Mouse (Mus musculus): ENCODE data around the gene H2-Q4. TPM values are rescaled to one million over a fixed set of nuclear protein-coding genes. Genes with fewer than 3 reads are reported as not detected.

H2-Q4 gene
- polyA plus RNA-seq (2017; shearing (Covaris generic)): 10 to 100 TPM; 45.4 to 61.9 TPM

DNA sequence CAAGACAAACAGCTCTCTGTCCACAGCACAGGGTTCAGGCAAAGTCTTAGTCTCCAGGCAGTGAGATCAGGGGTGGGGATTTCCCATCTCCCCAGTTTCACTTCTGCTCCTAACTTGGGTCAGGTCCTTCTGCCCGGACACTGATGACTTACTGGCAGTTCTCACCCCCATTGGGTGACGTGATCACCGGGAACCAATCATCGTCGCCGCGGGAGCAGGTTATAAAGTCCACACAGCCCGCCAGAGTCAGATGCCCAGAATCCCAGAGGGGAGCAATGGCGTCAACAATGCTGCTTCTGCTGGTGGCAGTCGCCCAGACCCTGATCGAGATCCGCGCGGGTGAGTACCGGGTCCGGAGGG is at the start of gene H2-Q4:
H2-Q4 (plus strand) TSS at position 249 of the 360 bp plus-strand sequence.

DNA sequence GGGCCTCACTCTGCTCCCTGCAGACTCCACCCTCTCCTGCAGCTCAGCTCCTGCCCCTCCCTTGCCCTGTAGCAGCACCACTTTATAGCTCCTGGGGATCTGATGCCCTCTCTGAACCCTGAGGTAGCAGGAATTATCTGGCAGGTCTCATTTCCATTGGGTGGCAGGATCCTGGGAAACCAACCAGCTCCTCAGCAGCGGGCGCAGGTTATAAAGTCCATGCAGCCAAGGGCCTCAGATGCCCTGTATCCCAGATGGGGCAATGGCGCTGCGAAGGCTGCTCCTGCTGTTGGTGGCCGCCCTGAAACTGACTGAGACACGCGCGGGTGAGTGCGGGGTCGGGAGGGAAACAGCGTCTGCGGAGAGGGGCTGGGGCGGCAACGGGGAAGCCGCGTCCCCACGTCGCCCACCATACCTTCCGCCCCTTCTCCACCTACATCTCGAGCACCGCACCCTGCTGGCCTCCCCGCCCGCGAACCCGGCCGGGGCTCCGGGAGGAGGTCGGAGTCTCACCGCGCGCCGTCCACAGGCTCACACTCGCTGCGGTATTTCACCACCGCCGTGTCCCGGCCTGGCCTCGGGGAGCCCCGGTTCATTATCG is 37.2 kb upstream of the H2-Q4 start, which contains the start of gene H2-Q2:
H2-Q2 (plus strand) TSS at position 172 of the 601 bp plus-strand sequence.

DNA sequence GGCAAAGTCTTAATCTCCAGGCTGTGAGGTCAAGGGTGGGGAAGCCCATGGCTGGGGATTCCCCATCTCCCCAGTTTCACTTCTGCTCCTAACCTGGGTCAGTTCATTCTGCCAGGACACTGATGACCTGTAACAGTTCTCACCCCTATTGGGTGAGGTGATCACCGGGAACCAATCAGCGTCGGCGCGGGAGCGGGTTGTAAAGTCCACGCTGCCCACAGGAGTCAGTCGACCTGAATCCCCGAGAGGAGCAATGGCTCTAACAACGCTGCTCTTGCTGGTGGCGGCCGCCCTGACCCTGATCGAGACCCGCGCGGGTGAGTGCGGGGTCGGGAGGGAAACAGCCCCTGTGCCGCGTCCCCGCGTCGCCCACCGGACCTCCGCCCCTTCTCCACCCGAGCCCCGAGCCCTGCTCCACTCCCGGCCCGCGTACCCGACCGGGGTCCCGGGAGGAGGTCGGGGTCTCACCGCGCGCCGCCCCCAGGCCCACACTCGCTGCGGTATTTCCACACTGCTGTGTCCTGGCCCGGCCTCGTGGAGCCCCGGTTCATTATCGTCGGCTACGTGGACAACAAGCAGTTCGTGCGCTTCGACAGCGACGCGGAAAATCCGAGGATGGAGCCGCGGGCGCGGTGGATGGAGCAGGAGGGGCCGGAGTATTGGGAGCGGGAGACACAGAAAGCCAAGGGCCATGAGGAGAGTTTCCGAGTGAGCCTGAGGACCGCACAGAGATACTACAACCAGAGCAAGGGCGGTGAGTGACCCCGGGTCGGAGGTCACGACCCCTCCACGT is 45.4 kb downstream of the H2-Q4 start, which contains the start of gene H2-Q6:
H2-Q6 (plus strand) TSS at position 227 of the 793 bp plus-strand sequence.

Other genes starting within 250 kb of the H2-Q4 start
- gene Apom, start 247.6 kb upstream of the H2-Q4 start, polyA plus RNA-seq (2017; shearing (Covaris generic)): under 1 TPM; 0.28 to 0.37 TPM
- 10 to 100 TPM; 61.6 to 63.2 TPM for gene Bag6, start 244.4 kb upstream of the H2-Q4 start, polyA plus RNA-seq (2017; shearing (Covaris generic))
- 10 to 100 TPM; 33.4 to 33.5 TPM for gene Prrc2a, start 214.7 kb upstream of the H2-Q4 start, polyA plus RNA-seq (2017; shearing (Covaris generic))
- gene Aif1, start 203.5 kb upstream of the H2-Q4 start, polyA plus RNA-seq (2017; shearing (Covaris generic)): 10 to 100 TPM in 1 of 2 experiments, 1 to 10 TPM in 1; 5.5 to 18.3 TPM
- gene Lst1, start 191.2 kb upstream of the H2-Q4 start, polyA plus RNA-seq (2017; shearing (Covaris generic)): 10 to 100 TPM in 1 of 2 experiments, 1 to 10 TPM in 1; 8.9 to 14.6 TPM
- gene Ltb, start 185.2 kb upstream of the H2-Q4 start, polyA plus RNA-seq (2017; shearing (Covaris generic)): 1,000 to 10,000 TPM; 1,461 to 1,672 TPM
- 10 to 100 TPM; 27.9 to 30.5 TPM for gene Tnf, start 177.6 kb upstream of the H2-Q4 start, polyA plus RNA-seq (2017; shearing (Covaris generic))
- 100 to 1,000 TPM in 1 of 2 experiments, 10 to 100 TPM in 1; 94.1 to 110 TPM for gene Lta, start 174.3 kb upstream of the H2-Q4 start, polyA plus RNA-seq (2017; shearing (Covaris generic))
- 1 to 10 TPM in 1 of 2 experiments, not detected in 1; 1.2 TPM for gene Gm16181, start 158.8 kb upstream of the H2-Q4 start, polyA plus RNA-seq (2017; shearing (Covaris generic))
- gene Atp6v1g2, start 146.0 kb upstream of the H2-Q4 start, polyA plus RNA-seq (2017; shearing (Covaris generic)): 1 to 10 TPM; 4.2 to 9.7 TPM
- 10 to 100 TPM; 20.6 to 22.5 TPM for gene Nfkbil1, start 143.8 kb upstream of the H2-Q4 start, polyA plus RNA-seq (2017; shearing (Covaris generic))
- gene Ddx39b, start 137.9 kb upstream of the H2-Q4 start, polyA plus RNA-seq (2017; shearing (Covaris generic)): 100 to 1,000 TPM; 227 to 243 TPM
- gene H2-D1, start 116.9 kb upstream of the H2-Q4 start, polyA plus RNA-seq (2017; shearing (Covaris generic)): 1,000 to 10,000 TPM; 4,556 to 6,565 TPM
- gene H2-Q1, start 59.2 kb upstream of the H2-Q4 start, polyA plus RNA-seq (2017; shearing (Covaris generic)): under 1 TPM in 1 of 2 experiments, not detected in 1; 0.64 TPM
- 10 to 100 TPM; 10.9 to 18.5 TPM for gene H2-Q2, start 37.4 kb upstream of the H2-Q4 start, polyA plus RNA-seq (2017; shearing (Covaris generic))
- gene H2-Q6, start 45.2 kb downstream of the H2-Q4 start, polyA plus RNA-seq (2017; shearing (Covaris generic)): 100 to 1,000 TPM; 448 to 693 TPM
- 1,000 to 10,000 TPM; 1,586 to 2,503 TPM for gene H2-Q7, start 59.5 kb downstream of the H2-Q4 start, polyA plus RNA-seq (2017; shearing (Covaris generic))
- 10 to 100 TPM; 13.2 to 21.8 TPM for gene H2-Q10, start 90.5 kb downstream of the H2-Q4 start, polyA plus RNA-seq (2017; shearing (Covaris generic))
- gene Pou5f1, start 126.4 kb downstream of the H2-Q4 start, polyA plus RNA-seq (2017; shearing (Covaris generic)): not detected
- 10 to 100 TPM; 31.6 to 32.0 TPM for gene Tcf19, start 137.2 kb downstream of the H2-Q4 start, polyA plus RNA-seq (2017; shearing (Covaris generic))
- 1 to 10 TPM; 7.6 to 8.0 TPM for gene Cchcr1, start 137.5 kb downstream of the H2-Q4 start, polyA plus RNA-seq (2017; shearing (Covaris generic))
- gene Psors1c2, start 153.6 kb downstream of the H2-Q4 start, polyA plus RNA-seq (2017; shearing (Covaris generic)): not detected
- under 1 TPM in 1 of 2 experiments, not detected in 1; 0.12 TPM for gene Cdsn, start 172.5 kb downstream of the H2-Q4 start, polyA plus RNA-seq (2017; shearing (Covaris generic))
- gene 2300002M23Rik, start 187.8 kb downstream of the H2-Q4 start, polyA plus RNA-seq (2017; shearing (Covaris generic)): under 1 TPM in 1 of 2 experiments, not detected in 1; 0.12 TPM
- not detected for gene Sfta2, start 221.9 kb downstream of the H2-Q4 start, polyA plus RNA-seq (2017; shearing (Covaris generic))
- not detected for gene Gm9573, start 247.0 kb downstream of the H2-Q4 start, polyA plus RNA-seq (2017; shearing (Covaris generic))

Measured in activated CD4-positive, CD25-positive, alpha-beta regulatory T cell (primary cell).